Mouse (Mus musculus): Measurements from ENCODE around the gene Pigk.

- TF ChIP-seq GATA1 (IDR thresholded peaks at IDR 0.05; ENCODE audit: borderline replicate concordance, low read length) (no peak), FLI1 (IDR thresholded peaks at IDR 0.05; ENCODE audit: low read length) (no peak)
Observed at GRCm38 (mm10) chr3:152867654-152868525, 154.0 kb downstream of the Pigk start.
